Mouse (Mus musculus) MEL (cell line): ENCODE results near the gene Eipr1.

Source experiments
- CTCF ChIP-seq, 3 experiments: IDR thresholded peaks in 2 of 3; conservative IDR thresholded peaks in 1 of 3; 2 replicates each; pipeline ENCODE4 v1.5.1; 2011 to 2012; ENCODE audit warnings: low read length in 3 of 3, low read depth in 2 of 3, mild to moderate bottlenecking in 2 of 3, improper control_type of control experiment in 1 of 3, inconsistent platforms in 1 of 3, mixed read lengths in 1 of 3, moderate library complexity in 1 of 3; ENCODE audit not compliant: control insufficient read depth in 1 of 3, insufficient read depth in 1 of 3, poor library complexity in 1 of 3, severe bottlenecking in 1 of 3
- TAL1 ChIP-seq: IDR thresholded peaks from 2 replicates; pipeline ENCODE4 v1.6.1; 2012; ENCODE audit warnings: mild to moderate bottlenecking, inconsistent platforms, low read length, moderate library complexity, mixed read lengths

DNA sequence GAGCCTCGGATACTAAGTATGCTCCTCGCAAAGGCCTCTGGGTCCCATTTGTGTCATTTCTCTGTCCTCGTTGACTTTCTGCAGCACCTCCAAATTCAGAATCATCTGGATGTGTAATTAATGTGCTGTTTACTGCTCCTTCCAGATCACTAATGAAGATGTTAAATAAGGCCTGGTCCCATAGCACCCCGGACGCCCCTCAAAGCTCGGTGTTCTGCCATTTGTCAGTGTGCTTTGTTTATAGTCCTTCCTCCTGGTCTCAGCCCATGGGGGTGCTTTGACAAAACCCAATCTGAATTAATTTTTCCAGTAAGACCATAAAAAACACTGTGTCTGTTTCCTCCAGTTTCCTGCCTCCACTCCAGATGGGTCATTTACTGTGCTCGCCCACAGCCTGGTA lies 28.6 kb downstream of the Eipr1 start:
- TF ChIP-seq TAL1 (no peak), CTCF (IDR thresholded peaks at IDR 0.05 in 2 of 3, conservative IDR thresholded peaks at IDR 0.05 in 1 of 3; ENCODE audit: control insufficient read depth in 1 of 3, insufficient read depth in 1 of 3, low read depth in 2 of 3, low read length in 3 of 3, poor library complexity in 1 of 3, severe bottlenecking in 1 of 3) (no peak)
